Mouse (Mus musculus) ovary, postnatal 10 days (tissue): ENCODE measurements around the gene Gucd1.

Experiments
- DNase-seq: peaks from one replicate; pipeline ENCODE4 v3.0.0; 2022; ENCODE audit warnings: low spot score

The Gucd1 gene

DNA sequence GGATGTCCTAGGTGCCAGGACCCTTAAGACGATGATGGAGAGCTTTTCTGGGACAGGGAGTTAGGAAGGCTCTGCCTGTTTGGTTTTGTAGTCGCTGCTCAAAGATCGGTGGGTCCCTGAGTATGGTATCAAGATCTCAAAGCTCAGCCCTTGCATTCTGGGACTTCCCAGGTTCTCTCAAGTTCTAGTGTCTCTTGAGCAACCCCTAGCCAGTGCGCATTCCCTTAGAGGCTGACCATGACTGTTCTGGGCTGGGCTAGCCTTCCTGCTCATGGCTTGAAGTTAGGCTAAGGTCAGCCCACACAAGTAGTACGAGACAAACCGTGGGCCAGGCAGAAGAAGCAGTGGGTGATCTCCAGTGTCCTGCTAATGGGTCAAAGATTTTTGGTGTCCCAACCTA is 199.6 kb downstream of the Gucd1 start:
- no peak for DNase-seq

DNA sequence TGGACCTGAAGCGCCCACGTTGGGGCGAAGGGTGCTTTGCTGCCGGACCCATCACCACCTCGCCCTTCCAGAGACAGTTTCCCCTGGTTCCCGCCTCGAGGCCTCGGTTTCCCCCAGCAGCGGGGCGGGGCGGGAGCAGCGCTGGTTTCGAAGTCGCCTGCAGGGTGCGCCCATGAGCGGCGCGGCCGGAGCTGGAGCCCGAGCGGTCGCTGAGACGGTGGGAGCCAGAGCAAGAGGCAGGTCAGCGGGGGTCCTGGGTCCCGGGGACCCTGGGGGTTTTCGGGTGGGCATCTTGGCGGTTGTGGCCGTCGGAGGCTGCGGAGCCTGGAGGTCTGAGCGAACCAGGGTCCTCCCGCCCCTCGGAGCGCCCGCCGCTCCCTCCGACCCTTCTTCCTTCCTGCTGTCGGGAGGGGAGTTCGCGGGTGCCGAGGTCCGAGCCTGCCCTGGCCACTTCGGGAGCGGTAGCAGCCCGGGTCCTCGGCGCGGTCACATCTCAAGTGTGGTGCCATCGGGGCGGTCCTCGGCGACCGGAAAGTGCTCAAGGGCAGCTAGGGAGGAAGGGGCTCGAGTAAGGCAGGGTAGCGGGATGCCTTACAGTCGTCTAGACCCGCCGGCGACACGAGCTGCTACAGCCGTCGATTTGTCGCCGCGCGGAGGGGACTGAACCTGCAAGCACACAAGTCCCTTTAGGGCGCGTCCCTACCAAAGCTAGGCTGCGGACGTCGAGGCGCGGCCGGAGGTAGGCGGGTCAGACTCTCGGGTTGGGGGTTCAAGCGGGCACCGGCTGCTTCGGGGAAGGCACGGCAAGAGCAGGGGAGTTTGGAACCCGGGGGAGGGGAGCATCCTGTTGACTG is 200.6 kb downstream of the Gucd1 start:
- DNase-seq = no peak

DNA sequence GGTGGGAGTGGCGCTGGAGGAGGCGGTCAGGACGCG is 201.1 kb downstream of the Gucd1 start, which contains the start of gene Adora2a:
Gene Adora2a, plus strand, starts transcription at position 6 of the 36 bp plus-strand sequence.
- no peak for DNase-seq

DNA sequence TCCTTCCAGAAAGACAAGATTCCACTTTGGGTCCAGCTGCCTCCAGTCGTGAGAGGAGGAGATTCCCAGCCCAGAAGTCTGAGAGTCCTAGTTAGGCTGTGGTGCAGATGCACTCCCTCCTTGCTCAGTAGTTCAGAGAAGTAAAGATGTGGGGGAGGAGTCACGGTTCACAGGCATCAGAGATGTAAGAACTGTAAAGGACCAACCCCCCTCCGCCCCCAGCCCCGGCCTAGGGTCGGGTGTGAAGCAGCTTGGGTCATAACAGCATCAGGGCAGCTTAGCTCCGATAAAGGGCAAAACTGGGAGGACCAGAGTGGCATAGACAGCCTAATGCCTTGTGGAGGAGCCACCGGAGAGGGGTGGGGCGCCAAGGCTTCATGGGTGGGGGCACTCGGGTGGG is 201.3 kb downstream of the Gucd1 start:
- no peak for DNase-seq

DNA sequence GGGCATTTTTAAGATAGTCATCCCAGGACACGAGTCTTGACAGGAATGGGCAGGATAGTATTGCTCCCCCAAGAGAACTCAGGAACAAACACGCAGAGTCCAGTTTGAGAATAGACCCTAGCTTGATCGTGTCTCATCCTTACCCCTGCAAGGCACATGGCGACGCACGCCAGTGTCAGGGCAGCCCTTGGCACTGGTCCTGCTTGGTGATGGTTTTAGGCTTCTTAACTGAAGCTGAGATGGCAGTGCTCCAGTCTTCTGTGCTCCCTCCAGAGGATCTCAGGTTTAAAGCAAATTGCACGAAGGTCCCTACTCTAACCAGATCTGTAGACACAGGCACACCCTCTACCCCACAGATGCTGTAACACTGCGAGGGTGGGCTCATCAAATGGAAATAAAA is 202.0 kb downstream of the Gucd1 start:
- no peak for DNase-seq

DNA sequence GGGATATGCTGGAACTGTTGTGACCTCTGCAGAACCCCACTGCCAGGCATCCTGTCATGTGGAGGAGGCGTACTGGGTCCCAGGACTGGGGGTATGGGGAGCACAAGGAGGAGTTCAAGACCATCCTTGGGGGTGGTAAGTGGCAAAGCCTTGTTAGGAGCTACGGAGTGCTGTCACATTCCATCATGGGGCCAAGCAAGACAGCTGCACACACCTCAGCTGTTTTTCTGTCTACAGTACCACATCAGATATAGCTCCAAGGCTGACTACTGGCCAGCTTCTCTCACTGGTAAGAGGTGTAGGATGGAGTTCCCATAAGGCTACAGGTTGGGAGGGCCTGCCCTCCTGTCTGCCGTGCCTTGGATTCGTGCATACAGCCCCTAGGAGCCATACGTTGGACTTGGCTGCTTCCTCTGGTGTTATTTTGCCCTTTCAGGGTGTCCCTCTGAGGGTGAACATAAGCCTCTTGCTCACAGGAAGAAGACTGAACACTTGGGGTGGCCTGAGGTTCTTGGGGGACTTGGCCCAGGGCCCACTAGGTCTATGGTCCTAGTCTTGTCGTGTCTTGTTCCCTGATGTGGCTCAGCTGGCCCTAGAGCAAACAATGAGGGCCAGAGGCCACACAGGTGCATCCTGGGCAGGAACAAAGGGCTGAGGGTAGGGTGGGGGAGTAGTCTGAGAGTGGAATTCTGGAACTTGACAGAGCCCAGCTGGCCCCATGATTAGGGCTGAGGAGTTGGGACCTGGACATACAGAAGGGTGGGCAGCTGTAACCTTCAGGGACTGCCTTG is 203.4 kb downstream of the Gucd1 start:
- DNase-seq = no peak

DNA sequence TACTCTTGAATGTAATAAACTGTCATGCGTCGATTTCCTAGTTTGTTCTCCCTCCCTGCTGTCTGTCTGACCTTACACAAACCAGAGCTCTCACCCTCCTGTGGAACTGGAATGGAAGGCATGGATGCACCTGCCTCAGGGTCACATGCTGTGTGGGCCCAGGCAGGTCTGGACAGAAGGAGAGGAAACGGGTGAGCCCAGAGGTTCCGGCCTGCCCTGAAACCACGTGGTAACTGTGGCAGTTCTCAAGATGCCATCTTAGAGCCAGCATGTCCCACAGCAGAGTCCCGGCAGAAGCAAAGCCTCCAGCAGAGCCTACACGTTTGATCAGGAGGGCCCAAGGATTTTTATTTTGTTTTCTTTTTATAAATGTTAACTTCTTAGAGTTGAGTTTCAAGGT is 205.4 kb downstream of the Gucd1 start:
- no peak for DNase-seq

DNA sequence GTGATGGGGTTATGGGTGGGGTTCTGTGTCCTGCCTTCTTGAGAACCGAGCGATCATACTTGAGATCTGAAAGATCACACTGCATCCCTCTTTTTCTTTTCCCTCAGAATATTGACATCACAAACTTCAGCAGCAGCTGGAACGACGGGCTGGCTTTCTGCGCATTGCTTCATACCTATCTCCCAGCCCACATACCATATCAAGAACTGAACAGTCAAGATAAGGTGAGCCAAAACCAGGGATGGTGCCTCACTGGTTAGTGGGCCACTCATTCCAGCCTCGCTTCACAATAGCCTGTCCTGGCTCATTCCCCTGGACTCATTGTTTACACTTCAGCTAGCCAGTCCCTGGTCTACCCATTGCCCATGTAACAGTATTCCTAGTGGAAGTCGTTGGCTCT is 210.6 kb downstream of the Gucd1 start:
- no peak for DNase-seq

DNA sequence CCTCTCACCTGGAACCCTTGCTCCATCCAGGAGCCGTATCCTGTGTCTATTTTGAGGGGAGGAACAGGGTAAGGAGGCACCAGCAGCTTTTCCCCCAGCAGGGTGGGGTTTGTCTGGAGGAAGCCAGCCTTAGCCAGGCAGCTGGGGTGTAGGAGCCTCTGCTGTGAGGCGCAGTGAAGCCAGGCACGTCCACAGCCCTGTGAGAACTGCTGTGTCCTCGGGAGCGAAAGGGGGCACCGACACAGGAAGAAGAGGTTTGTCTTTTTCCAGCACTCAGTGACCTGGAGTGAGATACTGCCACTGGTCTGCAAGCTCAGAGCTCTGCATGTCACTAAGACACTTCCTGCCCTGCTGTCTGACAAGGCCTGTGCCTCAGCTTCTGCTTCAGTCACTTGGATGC is 213.4 kb downstream of the Gucd1 start:
- DNase-seq = no peak

DNA sequence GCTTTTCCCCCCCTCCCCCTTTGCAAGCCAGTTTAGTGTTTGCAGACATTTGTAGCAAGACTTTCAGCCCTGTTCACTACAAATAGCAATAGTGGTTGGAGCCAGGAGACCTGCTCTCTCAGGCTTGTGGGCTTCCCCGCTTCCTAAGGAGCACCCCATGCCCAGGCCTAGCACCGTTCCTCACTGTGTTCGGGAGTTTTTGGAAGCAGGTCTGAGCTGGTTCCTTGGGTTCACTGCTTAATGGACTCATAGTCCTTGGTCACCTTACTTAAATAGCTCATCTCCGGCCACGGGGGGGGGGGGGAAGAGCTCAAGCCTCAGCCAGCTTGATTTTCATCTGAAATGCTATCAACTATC is 213.7 kb downstream of the Gucd1 start:
- no peak for DNase-seq

DNA sequence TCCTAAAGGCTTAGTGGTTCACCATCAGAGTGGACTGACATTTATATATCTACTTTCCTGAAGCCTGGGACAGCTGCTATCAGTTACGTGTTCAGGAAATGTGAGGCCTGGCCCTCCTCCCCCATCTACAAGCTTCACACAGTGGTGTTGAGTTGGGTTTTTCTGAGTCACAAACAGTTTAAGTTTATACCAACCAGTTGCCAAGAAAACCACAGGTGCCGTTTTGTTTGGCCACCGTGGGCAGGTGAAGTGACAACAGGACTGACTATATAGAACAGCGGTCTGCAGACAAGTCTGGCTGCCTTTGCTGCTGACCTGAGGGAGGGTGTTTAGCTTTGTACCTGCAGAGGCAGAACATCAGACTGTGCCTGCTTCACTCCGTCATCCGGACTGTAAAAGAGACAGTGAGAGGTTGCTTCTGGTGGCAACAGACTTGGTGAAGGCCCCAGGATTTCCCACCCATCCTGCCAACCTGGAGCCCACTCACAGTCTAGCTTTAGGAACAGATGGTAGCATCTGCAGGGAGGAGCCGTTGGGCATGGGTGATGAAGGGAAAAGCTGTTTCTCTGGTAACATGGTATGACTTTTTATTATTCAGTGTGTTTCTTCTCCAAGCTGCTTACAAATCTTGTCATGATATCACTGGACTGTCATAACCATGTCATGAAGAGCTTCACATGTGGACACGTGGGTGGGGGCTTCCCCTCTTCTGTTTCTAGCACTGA is 214.3 kb downstream of the Gucd1 start:
- no peak for DNase-seq

DNA sequence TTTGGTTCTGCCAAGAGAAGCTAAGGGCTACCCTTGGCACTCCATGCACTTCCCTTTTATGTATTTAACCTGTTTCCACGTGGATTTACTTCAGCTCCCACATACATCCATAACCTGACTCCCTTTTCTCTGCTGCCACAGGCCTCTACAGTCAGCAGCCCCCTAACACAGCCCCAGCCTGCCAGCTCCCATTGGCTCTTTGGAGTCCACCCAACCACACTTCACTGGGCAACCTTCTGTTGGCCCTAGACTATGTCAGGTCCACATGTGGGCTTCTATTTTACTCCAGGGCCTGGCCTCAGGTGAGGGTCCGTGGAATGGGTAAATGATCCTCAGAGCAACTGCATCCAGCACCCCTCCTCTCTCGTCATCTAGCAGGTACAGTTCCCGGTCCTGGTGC is 215.2 kb downstream of the Gucd1 start:
- DNase-seq = no peak

DNA sequence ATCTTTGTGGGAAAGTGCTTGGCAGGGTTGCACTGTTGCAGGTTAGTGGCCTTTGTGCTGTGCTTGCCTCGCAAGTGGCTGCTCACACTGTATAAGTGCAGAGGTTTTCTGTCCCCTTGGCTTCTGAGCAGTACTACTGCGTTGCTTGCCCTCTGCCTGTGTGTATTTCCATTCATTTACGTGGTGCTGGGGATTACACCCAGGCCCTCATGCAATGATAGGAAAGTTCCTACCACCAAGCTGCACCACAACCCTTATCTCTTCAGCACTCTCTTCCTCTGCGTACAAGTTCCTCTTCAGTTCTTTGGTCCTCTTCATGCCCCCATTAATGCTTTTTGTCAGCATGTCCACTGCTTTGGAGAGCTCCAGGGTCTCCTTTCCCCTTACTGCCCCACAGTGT is 215.8 kb downstream of the Gucd1 start:
- DNase-seq = no peak

DNA sequence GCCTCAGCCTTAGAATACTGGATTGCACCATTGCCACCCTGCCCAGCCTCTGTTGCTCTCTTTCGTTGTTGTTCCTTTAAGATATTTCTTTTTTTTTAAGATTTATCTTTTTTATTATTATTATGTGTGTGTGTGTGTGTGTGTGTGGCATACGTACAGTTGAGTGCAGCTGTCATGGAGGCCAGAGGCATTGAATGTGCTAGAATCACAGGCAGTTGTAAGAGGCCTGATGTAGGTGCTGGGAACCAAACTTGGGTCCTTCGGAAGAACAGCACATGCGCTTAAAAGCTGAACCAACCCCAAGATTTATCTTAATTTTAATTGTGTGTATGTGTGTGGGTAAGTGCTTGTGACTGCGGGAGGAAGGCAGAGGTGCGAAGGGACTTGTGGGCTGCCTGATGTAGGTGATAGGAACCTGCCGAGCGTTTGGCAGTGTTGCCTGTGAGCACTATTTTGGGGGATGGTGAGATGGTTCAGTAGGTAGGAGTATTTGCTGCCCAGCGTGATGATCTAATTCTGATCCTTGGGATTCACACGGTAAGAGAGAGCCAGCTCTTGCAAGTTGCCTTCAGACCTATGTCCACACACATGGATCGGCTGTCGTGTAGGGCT is 216.5 kb downstream of the Gucd1 start:
- no peak for DNase-seq
